Mouse (Mus musculus) stomach, postnatal 0 days (tissue): Measurements from ENCODE around the gene Comt.

ENCODE experiments used
- CTCF ChIP-seq: IDR thresholded peaks from 2 replicates; pipeline ENCODE4 v1.5.1; 2016; ENCODE audit warnings: antibody characterized with exemption, low read depth, mild to moderate bottlenecking, moderate library complexity
- EP300 ChIP-seq: optimal IDR thresholded peaks from 2 replicates; pipeline ENCODE3; 2016; ENCODE audit warnings: antibody characterized with exemption

DNA sequence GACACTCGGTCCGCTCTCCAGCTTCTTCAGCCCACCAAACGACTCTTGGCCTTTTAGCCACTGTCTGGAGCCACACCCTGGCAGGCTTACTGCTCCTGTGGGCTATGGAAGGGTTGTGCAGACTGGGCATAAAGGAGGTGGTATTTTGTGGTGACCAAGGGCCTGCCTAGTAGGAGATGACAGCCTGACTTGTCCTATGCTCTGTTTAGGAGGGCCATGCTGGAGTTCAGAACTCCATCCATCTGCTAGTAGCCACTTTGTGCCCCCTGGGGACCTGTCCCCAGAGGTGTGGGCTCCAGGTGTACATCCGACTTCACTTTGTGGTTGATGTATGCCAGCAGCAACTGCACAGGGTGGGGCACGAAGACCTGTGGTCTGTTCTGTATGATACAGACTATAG lies 33.1 kb downstream of the Comt start:
- TF ChIP-seq EP300 (no peak), CTCF (no peak)
